Mouse (Mus musculus) ZHBTc4 (cell line): ENCODE measurements around the gene Ddx50.

ENCODE experiments used
- DNase-seq: peaks from one replicate; pipeline ENCODE4 v3.0.0-alpha.2; 2011; ENCODE audit warnings: low read depth, low spot score

The Ddx50 gene

GRCm38 (mm10) chr10:62650881-62651810, at the start of gene Ddx50:
Gene Ddx50, minus strand, starts transcription at chr10:62651218.
- DNase-seq = peak; percentile 100

GRCm38 (mm10) chr10:62692771-62693170, 41.8 kb upstream of the Ddx50 start:
- DNase-seq = peak; percentile 65

GRCm38 (mm10) chr10:62692244-62692643, 41.2 kb upstream of the Ddx50 start:
- no peak for DNase-seq

GRCm38 (mm10) chr10:62687032-62687674, 36.1 kb upstream of the Ddx50 start:
- DNase-seq = peak; percentile 32

GRCm38 (mm10) chr10:62683043-62683442, 32.0 kb upstream of the Ddx50 start:
- DNase-seq = peak; percentile 53

- peak; percentile 78 for DNase-seq
Observed at GRCm38 (mm10) chr10:62679833-62680232, 28.8 kb upstream of the Ddx50 start.

- no peak for DNase-seq
Observed at GRCm38 (mm10) chr10:62677329-62677728, 26.3 kb upstream of the Ddx50 start.

- no peak for DNase-seq
Observed at GRCm38 (mm10) chr10:62676196-62676595, 25.2 kb upstream of the Ddx50 start.

GRCm38 (mm10) chr10:62672359-62672758, 21.3 kb upstream of the Ddx50 start:
- DNase-seq = no peak

- DNase-seq = no peak
Observed at GRCm38 (mm10) chr10:62669245-62669644, 18.2 kb upstream of the Ddx50 start.

- no peak for DNase-seq
Observed at GRCm38 (mm10) chr10:62668463-62668862, 17.4 kb upstream of the Ddx50 start.

GRCm38 (mm10) chr10:62668043-62668442, 17.0 kb upstream of the Ddx50 start:
- DNase-seq = no peak

GRCm38 (mm10) chr10:62664963-62665590, 14.1 kb upstream of the Ddx50 start:
- DNase-seq = peak; percentile 64

GRCm38 (mm10) chr10:62664171-62664570, 13.2 kb upstream of the Ddx50 start:
- DNase-seq = no peak

GRCm38 (mm10) chr10:62656711-62657110, 5.7 kb upstream of the Ddx50 start:
- no peak for DNase-seq

- DNase-seq = no peak
Observed at GRCm38 (mm10) chr10:62651961-62652360, 943 bp upstream of the Ddx50 start.

- DNase-seq = no peak
Observed at GRCm38 (mm10) chr10:62650358-62650782, 648 bp downstream of the Ddx50 start.

GRCm38 (mm10) chr10:62604161-62604560, 46.9 kb downstream of the Ddx50 start:
- no peak for DNase-seq

GRCm38 (mm10) chr10:62603233-62604030, 47.6 kb downstream of the Ddx50 start:
- no peak for DNase-seq

- peak; percentile 97 for DNase-seq
Observed at GRCm38 (mm10) chr10:62602177-62603040, 48.6 kb downstream of the Ddx50 start, which contains the start of gene Ddx21. Gene Ddx21, minus strand, starts transcription at chr10:62602281.
